Mouse (Mus musculus) spleen, adult 18-20 months (tissue): ENCODE measurements around the gene Coasy.

Experiments used
- DNase-seq, 2 experiments: peaks; one replicate each; pipeline ENCODE4 v3.0.0; 2022; ENCODE audit warnings: mixed read lengths in 2 of 2

Coasy gene

GRCm38 (mm10) chr11:101082208-101083082, at the start of gene Coasy:
Gene Coasy, plus strand, starts transcription at chr11:101082565.
- peak; percentile 72 to 75 for DNase-seq

DNA sequence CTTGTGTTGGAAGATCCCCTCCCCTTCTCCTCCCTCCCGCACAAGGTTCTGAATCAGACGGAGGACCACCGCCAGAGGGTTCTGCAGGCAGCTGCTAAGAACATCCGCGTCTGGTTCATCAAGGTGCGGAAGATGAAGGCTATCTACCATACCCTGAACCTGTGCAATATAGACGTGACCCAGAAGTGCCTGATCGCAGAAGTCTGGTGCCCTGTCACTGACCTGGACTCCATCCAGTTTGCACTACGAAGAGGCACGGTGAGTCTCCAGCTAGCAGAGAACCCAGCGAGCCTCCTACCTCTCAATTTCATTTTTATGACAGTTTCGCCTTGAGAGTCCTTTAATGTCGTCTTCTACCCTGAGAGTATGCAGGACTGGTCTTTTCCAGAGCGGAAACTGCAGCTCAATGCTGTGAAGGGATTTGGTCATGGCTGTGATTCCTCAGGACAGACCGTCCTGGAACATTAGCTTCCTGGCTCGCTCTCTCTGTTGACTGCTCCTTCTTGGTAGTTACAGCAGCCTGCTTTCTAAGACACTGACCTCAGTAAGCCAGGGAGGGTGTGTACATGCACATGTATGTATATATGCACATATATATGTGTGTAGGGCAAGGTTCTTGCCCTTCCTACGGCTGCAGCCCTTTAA, 48.4 kb upstream of the Coasy start:
- DNase-seq: no peak

GRCm38 (mm10) chr11:101034614-101035327, 47.6 kb upstream of the Coasy start:
- no peak for DNase-seq

DNA sequence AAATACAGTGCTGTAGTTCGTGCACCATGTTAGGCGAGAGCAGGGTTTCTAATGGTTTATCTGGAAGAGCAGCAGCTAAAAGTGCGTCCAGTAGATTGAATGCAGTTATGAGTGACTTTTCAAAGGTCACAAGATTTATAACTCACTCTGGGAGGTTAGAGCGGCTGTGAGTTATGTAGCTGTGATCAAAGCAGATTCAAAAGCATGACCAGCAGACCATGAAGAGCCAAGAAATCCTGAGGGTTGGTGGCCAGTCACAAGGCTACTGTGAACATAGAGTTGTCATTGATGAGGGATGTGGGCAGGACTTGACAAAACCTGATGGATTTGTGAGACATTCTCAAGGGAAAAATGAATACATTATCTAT, 47.1 kb upstream of the Coasy start:
- no peak for DNase-seq

DNA sequence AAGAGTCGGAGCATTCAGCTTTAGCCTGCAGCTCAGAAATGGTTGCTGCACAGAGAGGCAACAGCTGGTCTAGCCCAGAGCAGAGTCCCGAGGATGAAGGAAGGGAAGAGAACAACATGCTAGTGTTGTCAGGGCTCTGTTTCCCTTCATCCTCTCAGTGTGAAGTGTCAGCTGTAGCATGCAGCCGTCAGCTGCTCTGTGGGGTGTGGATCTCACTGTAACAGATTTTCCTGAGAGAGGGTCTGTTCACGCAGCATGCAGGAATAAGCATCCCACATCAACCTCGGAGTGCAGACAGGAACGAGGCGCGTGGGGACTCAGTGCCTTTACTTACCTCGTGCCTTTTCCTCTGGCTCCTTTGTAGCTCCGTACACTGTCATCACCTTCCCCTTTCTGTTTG, 44.6 kb upstream of the Coasy start:
- no peak for DNase-seq

- no peak for DNase-seq
Observed at GRCm38 (mm10) chr11:101045826-101046225, 36.5 kb upstream of the Coasy start.

DNA sequence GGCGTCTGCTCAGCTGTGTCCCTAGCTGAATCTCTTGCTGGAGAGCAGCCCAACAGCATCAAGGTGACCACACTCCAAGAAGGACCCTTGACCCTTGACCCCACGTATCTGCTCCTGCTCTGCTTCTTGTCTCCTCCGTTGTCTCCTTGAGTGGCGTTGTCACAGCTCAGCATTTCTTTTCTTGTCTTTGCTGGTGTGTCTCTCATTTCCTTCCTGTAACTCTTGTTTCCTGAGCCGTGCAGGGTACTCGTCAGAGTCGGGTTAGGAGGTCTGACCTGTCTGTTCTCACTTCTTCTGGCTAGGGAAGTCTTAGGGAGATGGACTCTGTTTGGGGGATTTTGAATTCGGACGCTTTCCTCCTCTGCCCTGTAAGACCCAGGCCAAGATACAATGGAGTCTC, 35.9 kb upstream of the Coasy start:
- no peak for DNase-seq

DNA sequence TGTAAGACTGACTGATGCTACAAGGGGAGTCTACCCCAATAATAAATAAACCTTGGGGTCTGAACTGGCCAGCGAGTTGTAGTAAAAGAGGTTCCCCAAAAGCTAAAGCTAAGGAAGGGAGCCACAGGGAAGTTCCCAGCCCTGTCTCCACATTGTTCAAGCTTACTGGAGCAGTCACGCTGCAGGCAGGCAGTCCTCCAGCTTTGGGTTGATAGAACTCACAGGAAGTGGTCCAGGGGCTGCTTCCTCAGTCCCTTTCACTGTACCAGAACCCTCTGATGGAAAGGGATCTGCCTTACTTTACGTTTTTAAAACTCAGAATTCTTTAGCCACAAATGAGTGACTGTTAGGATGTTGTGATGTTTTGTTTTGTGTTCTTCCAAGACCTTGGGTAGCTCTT, 34.9 kb upstream of the Coasy start:
- DNase-seq: no peak

DNA sequence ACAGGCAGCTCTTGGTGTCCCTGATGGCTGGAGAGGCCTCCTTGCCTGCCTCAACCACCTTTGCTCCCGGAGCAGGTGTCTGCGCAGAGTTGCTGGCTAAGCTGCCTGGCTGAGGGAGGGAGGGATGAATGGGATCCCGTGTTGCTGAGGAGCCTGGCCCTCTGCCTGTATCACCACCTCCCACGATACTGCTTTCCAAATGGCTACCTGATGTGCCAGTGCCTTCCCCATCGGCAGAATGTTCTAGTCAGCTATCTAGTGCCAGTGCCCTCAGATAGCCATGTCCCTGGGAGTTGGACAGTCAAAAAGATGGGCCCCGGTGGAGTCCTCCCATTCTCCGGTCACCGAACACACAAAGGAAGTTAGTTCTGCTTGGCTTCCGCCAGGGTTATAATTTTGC, 32.0 kb upstream of the Coasy start:
- no peak for DNase-seq

- no peak for DNase-seq
Observed at GRCm38 (mm10) chr11:101051051-101051493, 31.3 kb upstream of the Coasy start.

- DNase-seq: no peak
Observed at GRCm38 (mm10) chr11:101051617-101052016, 30.7 kb upstream of the Coasy start.

DNA sequence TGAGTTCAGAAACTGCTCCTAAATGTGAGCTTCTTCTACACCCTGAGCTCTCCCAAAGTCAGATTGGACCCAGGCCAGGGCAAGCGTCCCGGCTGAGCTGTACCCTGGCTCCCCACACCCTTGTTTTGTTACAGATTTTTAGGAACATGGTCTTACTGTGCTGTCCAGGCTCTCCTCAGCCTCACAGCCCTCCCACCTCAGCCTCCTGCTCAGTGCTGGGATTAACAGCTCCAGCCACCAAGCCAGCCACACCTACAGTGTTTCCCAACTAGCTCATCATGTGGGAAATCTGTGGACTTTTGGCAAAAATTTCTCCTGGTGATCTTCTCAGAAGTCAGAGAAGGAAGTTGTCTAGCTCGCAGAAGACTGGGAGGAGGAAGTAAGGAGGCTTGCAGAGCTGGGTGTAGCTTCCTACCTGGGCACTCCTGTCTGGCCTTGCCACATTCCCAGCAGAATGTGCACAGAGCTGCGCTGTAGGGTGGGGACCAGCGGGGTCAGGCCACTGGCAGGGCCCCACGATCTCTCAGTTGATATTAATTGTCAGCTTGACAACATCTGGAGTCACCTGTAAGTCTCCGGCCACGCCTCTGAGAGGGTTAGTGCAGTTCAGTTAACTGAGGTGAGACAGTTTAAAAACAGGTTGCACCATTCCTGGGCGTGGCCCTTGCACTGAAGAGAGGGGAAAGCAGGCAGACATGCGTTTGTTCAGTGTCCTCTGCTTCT, 29.5 kb upstream of the Coasy start:
- no peak for DNase-seq

DNA sequence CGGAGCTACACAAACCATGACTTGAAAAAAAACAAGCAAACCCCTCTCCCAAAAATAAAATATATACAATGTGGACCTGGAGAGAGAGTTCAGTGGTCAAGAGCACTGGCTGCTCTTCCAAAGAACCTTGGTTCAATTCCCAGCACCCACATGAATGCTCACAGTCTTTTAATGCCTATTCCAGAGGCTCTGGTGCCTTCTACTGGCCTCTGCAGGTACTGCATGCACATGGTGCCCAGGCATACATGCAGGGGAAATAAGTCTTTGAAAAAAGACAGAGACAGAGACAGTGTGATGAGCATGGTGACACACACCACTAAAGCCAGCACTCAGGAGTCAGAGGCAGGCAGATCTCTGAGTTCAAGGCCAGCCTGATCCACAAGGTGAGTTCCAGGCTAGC, 28.4 kb upstream of the Coasy start:
- DNase-seq: no peak

- no peak for DNase-seq
Observed at GRCm38 (mm10) chr11:101055418-101055817, 26.9 kb upstream of the Coasy start.

DNA sequence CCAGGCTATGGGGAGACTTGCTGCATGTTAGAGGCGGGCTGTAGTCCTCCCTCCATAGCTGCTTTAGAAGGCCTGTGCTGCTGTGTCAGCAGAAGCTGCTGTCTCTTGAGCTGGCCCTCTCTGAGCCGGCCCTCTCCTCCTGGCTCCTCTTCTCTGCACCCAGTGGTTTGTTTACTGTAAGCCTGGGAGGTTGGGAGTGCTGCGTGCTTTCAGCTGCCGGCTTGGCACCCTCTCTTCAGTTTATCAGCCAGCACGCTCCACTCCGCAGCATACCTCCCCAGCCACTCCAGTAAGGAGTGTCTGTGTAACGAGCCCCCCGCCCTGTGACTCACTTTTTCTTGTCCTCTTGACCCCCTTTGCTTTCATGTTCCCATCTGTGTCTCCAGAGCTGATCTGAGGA, 25.5 kb upstream of the Coasy start:
- no peak for DNase-seq

GRCm38 (mm10) chr11:101057860-101058259, 24.5 kb upstream of the Coasy start:
- peak; percentile 63 to 87 for DNase-seq

- no peak for DNase-seq
Observed at GRCm38 (mm10) chr11:101058726-101059125, 23.6 kb upstream of the Coasy start.

DNA sequence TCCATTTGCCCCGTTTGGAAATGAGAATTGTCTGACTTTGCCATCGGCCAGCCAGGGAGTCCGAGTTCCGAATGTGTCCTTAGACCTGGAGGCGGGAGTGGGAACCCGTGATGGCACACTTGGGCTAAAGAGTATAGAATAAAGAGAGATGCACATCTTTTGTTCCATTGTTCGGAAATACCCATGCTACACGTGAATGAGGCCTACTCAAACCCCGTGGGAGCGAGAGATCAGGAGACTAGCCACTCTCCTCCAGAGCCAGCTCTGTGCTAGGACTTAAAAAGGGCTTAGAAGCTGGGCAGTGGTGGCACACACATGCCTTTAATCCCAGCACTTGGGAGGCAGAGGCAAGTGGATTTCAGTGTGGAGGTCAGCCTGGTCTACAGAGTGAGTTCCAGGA, 22.9 kb upstream of the Coasy start:
- DNase-seq: no peak

- DNase-seq: no peak
Observed at GRCm38 (mm10) chr11:101060126-101060525, 22.2 kb upstream of the Coasy start.

GRCm38 (mm10) chr11:101061049-101061448, 21.3 kb upstream of the Coasy start:
- DNase-seq: no peak

- DNase-seq: no peak
Observed at GRCm38 (mm10) chr11:101062165-101062884, 20.0 kb upstream of the Coasy start.

DNA sequence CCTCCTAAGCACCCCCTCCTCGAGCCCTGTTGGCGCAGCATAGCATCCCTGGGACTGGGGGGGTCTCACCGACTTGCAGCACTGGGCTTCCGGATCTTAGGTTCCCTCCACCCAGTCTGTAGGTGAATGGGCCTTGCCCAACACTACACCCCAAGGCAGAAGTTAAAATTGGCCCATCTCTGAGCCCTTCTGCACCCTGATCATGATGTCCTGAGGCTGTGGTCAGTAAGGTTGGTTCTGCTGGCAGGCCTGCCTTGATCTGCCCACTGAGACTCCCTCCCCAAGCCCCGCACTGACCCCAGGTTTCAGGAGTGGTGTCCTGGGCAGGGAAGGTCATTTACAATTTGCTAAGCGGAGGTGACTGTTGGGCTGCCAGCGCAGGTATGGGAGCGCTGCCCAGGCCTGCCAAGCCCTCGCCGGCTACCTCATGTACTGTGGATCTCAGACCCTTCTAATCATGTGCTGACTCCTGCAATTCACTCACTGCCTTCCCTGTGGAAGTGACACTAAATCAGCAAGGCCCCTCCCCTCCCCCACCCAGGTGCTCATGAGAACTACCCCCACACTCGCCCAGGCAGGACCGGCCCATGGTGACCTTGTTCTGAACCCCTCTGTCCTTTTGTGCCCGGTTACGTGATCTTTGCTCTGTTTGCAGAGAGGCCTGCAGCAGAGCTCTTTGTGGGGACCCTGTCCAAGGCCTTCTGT, 19.2 kb upstream of the Coasy start:
- DNase-seq: no peak
